Mouse (Mus musculus) cerebellum, postnatal 14 days (tissue): ENCODE measurements around the gene Sub1.

Source experiments
- DNase-seq, 2 experiments: peaks; one replicate each; pipeline ENCODE4 v3.0.0; 2021; ENCODE audit warnings: mixed read lengths in 2 of 2

Sub1 gene

GRCm38 (mm10) chr15:11996883-11997282 is at the start of gene Sub1:
TSS of gene Sub1 (minus strand) at chr15:11996983.
- DNase-seq = no peak

GRCm38 (mm10) chr15:12040407-12040710 is 43.6 kb upstream of the Sub1 start:
- peak; percentile 28 to 43 for DNase-seq

- DNase-seq = peak in 1 of 2 experiments; percentile 12
Measured at GRCm38 (mm10) chr15:12039671-12040406, 43.1 kb upstream of the Sub1 start.

GRCm38 (mm10) chr15:12039256-12039655 is 42.5 kb upstream of the Sub1 start:
- no peak for DNase-seq

GRCm38 (mm10) chr15:12037866-12038625 is 41.3 kb upstream of the Sub1 start:
- peak in 1 of 2 experiments; percentile 20 for DNase-seq

- no peak for DNase-seq
Measured at GRCm38 (mm10) chr15:12037217-12037616, 40.4 kb upstream of the Sub1 start.

- DNase-seq = no peak
Measured at GRCm38 (mm10) chr15:12036675-12037074, 39.9 kb upstream of the Sub1 start.

GRCm38 (mm10) chr15:12034317-12034716 is 37.5 kb upstream of the Sub1 start:
- DNase-seq = no peak

- no peak for DNase-seq
Measured at GRCm38 (mm10) chr15:12033155-12033554, 36.4 kb upstream of the Sub1 start.

GRCm38 (mm10) chr15:12032512-12032911 is 35.7 kb upstream of the Sub1 start:
- no peak for DNase-seq

- DNase-seq = no peak
Measured at GRCm38 (mm10) chr15:12031861-12032260, 35.1 kb upstream of the Sub1 start.

- no peak for DNase-seq
Measured at GRCm38 (mm10) chr15:12030221-12030620, 33.4 kb upstream of the Sub1 start.

- DNase-seq = no peak
Measured at GRCm38 (mm10) chr15:12027807-12028206, 31.0 kb upstream of the Sub1 start.

GRCm38 (mm10) chr15:12026932-12027450 is 30.2 kb upstream of the Sub1 start:
- no peak for DNase-seq

GRCm38 (mm10) chr15:12026026-12026425 is 29.2 kb upstream of the Sub1 start:
- no peak for DNase-seq

- DNase-seq = no peak
Measured at GRCm38 (mm10) chr15:12025341-12025740, 28.6 kb upstream of the Sub1 start.

GRCm38 (mm10) chr15:12024791-12025268 is 28.0 kb upstream of the Sub1 start:
- DNase-seq = no peak

- no peak for DNase-seq
Measured at GRCm38 (mm10) chr15:12019443-12019842, 22.7 kb upstream of the Sub1 start.

GRCm38 (mm10) chr15:12018428-12018757 is 21.6 kb upstream of the Sub1 start:
- DNase-seq = no peak

- DNase-seq = no peak
Measured at GRCm38 (mm10) chr15:12017700-12018427, 21.1 kb upstream of the Sub1 start.

- no peak for DNase-seq
Measured at GRCm38 (mm10) chr15:12014197-12014905, 17.6 kb upstream of the Sub1 start.

- DNase-seq = no peak
Measured at GRCm38 (mm10) chr15:12013532-12014196, 16.9 kb upstream of the Sub1 start.
